Mouse (Mus musculus): Measurements from ENCODE around the gene Schip1. TPM values are rescaled to one million over a fixed set of nuclear protein-coding genes. Genes with fewer than 3 reads are reported as not detected.

The Schip1 gene
- polyA plus RNA-seq, 2 experiments: 1.1 to 1.6 TPM

- Histone ChIP-seq H3K4me1 (replicated peaks; ENCODE audit: control insufficient read depth in 2 of 2, insufficient read depth in 2 of 2, low read length in 1 of 2) (no peaks in the 10 kb centered on the region), H3K27me3 (ENCODE audit: control insufficient read depth, insufficient read depth, low read length) (no peaks in the 10 kb centered on the region), H3K4me2 (ENCODE audit: low read depth) (no peak overlapping the region), H3K27ac (no peak overlapping the region), H3K9me3 (ENCODE audit: control insufficient read depth, low read length) (no peaks in the 10 kb centered on the region), H3K36me3 (replicated peaks; ENCODE audit: control insufficient read depth, insufficient read depth, low read depth) (no peaks in the 10 kb centered on the region), H3K4me3 (ENCODE audit: insufficient read depth in 1 of 2, low read depth in 2 of 2, low read length in 2 of 2) (no peak overlapping the region), H3K9ac (replicated peaks) (no peak overlapping the region)
- WGBS (ENCODE audit: insufficient replicate concordance): 22% methylated on average over 7 of the region's 7 CpGs
- ATAC-seq (ENCODE audit: insufficient read depth) (no peak), DNase-seq (ENCODE audit: low read depth in 3 of 3, low spot score in 3 of 3) (no peak)
- TF ChIP-seq CTCF (IDR thresholded peaks at IDR 0.05; ENCODE audit: low read depth) (no peak), EP300 (IDR thresholded peaks at IDR 0.05; ENCODE audit: low read depth) (no peak)
Observed at GRCm38 (mm10) chr3:68637960-68638359, 573.4 kb downstream of the Schip1 start.

- Histone ChIP-seq H3K4me3 (ENCODE audit: insufficient read depth in 1 of 2, low read depth in 2 of 2, low read length in 2 of 2) (no peak overlapping the region), H3K4me1 (replicated peaks; ENCODE audit: control insufficient read depth in 2 of 2, insufficient read depth in 2 of 2, low read length in 1 of 2) (no peaks in the 10 kb centered on the region), H3K27ac (no peak overlapping the region), H3K4me2 (ENCODE audit: low read depth) (no peak overlapping the region), H3K36me3 (replicated peaks; ENCODE audit: control insufficient read depth, insufficient read depth, low read depth) (no peaks in the 10 kb centered on the region), H3K9ac (replicated peaks) (no peak overlapping the region), H3K9me3 (ENCODE audit: control insufficient read depth, low read length) (no peaks in the 10 kb centered on the region), H3K27me3 (ENCODE audit: control insufficient read depth, insufficient read depth, low read length) (no peaks in the 10 kb centered on the region)
- ATAC-seq (ENCODE audit: insufficient read depth): no peak
- whole genome bisulfite sequencing (ENCODE audit: insufficient replicate concordance): 71% methylated on average over 1 of the region's 1 CpGs
- DNase-seq (ENCODE audit: low read depth in 3 of 3, low spot score in 3 of 3): no peak
- TF ChIP-seq CTCF (IDR thresholded peaks at IDR 0.05; ENCODE audit: low read depth) (no peak), EP300 (IDR thresholded peaks at IDR 0.05; ENCODE audit: low read depth) (no peak)
Observed at GRCm38 (mm10) chr3:68638703-68639102, 574.1 kb downstream of the Schip1 start.

GRCm38 (mm10) chr3:68642935-68643334 is 578.3 kb downstream of the Schip1 start:
- DNase-seq (ENCODE audit: low read depth in 3 of 3, low spot score in 3 of 3): no peak
- Histone ChIP-seq H3K4me2 (ENCODE audit: low read depth) (no peak overlapping the region), H3K4me3 (ENCODE audit: insufficient read depth in 1 of 2, low read depth in 2 of 2, low read length in 2 of 2) (no peak overlapping the region), H3K36me3 (replicated peaks; ENCODE audit: control insufficient read depth, insufficient read depth, low read depth) (no peaks in the 10 kb centered on the region), H3K4me1 (replicated peaks; ENCODE audit: control insufficient read depth in 2 of 2, insufficient read depth in 2 of 2, low read length in 1 of 2) (no peaks in the 10 kb centered on the region), H3K27me3 (ENCODE audit: control insufficient read depth, insufficient read depth, low read length) (no peaks in the 10 kb centered on the region), H3K9me3 (ENCODE audit: control insufficient read depth, low read length) (no peaks in the 10 kb centered on the region), H3K9ac (replicated peaks) (no peak overlapping the region), H3K27ac (no peak overlapping the region)
- 49% methylated on average over 7 of the region's 7 CpGs for WGBS (ENCODE audit: insufficient replicate concordance)
- TF ChIP-seq EP300 (IDR thresholded peaks at IDR 0.05; ENCODE audit: low read depth): no peak
- no peak for ATAC-seq (ENCODE audit: insufficient read depth)

DNA sequence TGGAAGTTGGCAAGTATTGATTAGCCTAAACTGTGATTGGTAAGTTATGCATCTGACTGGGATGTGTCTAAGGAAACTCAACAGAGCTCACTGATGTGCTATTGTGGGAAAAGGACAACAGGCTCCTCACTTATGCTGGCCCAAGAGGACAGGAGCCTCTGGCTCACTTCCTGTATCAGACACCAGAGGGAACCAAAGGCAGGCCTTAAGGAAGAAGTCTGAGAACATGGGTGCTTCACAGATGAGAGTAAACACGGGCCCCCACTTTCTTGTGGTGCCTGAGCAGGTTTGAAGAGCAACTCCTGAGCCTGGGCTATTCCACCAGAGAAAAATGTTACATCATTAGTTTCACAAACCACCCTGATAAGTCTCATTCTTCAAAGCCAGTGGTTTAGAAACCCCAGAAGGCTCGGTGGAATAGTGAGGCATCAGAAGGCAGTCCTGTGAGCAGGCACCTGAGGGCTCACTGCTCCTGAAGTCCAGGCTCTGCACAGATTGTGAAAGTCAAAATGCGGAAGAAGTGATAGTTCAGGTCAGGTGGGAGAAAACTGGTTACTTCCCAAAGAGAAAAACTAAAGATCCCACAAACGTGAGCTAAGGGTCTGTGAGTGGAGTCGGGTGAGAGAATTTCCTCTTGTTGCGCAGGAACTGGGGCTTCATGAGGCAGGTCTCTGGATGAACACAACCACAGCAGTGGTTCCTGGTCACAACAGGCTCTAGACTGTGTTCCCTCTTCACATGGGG is 582.0 kb downstream of the Schip1 start:
- ATAC-seq (ENCODE audit: insufficient read depth): no peak
- Histone ChIP-seq H3K4me2 (ENCODE audit: low read depth) (no peak overlapping the region), H3K4me1 (replicated peaks; ENCODE audit: control insufficient read depth in 2 of 2, insufficient read depth in 2 of 2, low read length in 1 of 2) (no peaks in the 10 kb centered on the region), H3K27me3 (ENCODE audit: control insufficient read depth, insufficient read depth, low read length) (no peaks in the 10 kb centered on the region), H3K9me3 (ENCODE audit: control insufficient read depth, low read length) (no peaks in the 10 kb centered on the region), H3K9ac (replicated peaks) (no peak overlapping the region), H3K36me3 (replicated peaks; ENCODE audit: control insufficient read depth, insufficient read depth, low read depth) (no peaks in the 10 kb centered on the region), H3K27ac (no peak overlapping the region), H3K4me3 (ENCODE audit: insufficient read depth in 1 of 2, low read depth in 2 of 2, low read length in 2 of 2) (no peak overlapping the region)
- TF ChIP-seq CTCF (IDR thresholded peaks at IDR 0.05; ENCODE audit: low read depth) (0 out of 2 replicates have a peak, but pooled peaks have one; percentile 28), EP300 (IDR thresholded peaks at IDR 0.05; ENCODE audit: low read depth) (no peak)
- WGBS (ENCODE audit: insufficient replicate concordance): 46% methylated on average over 6 of the region's 6 CpGs
- no peak for DNase-seq (ENCODE audit: low read depth in 3 of 3, low spot score in 3 of 3)

- no peak overlapping the region for H3K4me2 ChIP-seq (ENCODE audit: low read depth)
- no peaks in the 10 kb centered on the region for H3K27me3 ChIP-seq (ENCODE audit: control insufficient read depth, insufficient read depth, low read length)
- no peak for DNase-seq (ENCODE audit: low read depth in 3 of 3, low spot score in 3 of 3)
- no peak overlapping the region for H3K9ac ChIP-seq (replicated peaks)
- H3K36me3 ChIP-seq (replicated peaks; ENCODE audit: control insufficient read depth, insufficient read depth, low read depth): no peaks in the 10 kb centered on the region
- 66% methylated on average over 3 of the region's 3 CpGs for WGBS (ENCODE audit: insufficient replicate concordance)
- no peak overlapping the region for H3K4me3 ChIP-seq (ENCODE audit: insufficient read depth in 1 of 2, low read depth in 2 of 2, low read length in 2 of 2)
- TF ChIP-seq EP300 (IDR thresholded peaks at IDR 0.05; ENCODE audit: low read depth): no peak
- no peaks in the 10 kb centered on the region for H3K9me3 ChIP-seq (ENCODE audit: control insufficient read depth, low read length)
- no peak overlapping the region for H3K27ac ChIP-seq
- no peak for ATAC-seq (ENCODE audit: insufficient read depth)
- no peaks in the 10 kb centered on the region for H3K4me1 ChIP-seq (replicated peaks; ENCODE audit: control insufficient read depth in 2 of 2, insufficient read depth in 2 of 2, low read length in 1 of 2)
Observed at GRCm38 (mm10) chr3:68647282-68647681, 582.7 kb downstream of the Schip1 start.
